Mouse (Mus musculus) limb, embryonic 14.5 days (tissue): ENCODE measurements around the gene Txndc8. TPM values are rescaled to one million over a fixed set of nuclear protein-coding genes. Genes with fewer than 3 reads are reported as not detected.

Experiments
- ATAC-seq: fragments of 200-750 bp; cut with Nextera tagmentation; 2 replicates; pipeline ENCODE4 v1.8.0; 2017; ENCODE audit warnings: low read depth, moderate number of reproducible peaks, moderate TSS enrichment; ENCODE audit not compliant: low FRiP score
- DNase-seq: peaks from one replicate; pipeline ENCODE4 v3.0.0-alpha.2; 2015; ENCODE audit warnings: low spot score
- H3K27ac ChIP-seq: fragments of 300-500 bp; sonication (generic); replicated peaks from 2 replicates; pipeline ENCODE4 v1.5.1; 2014; ENCODE audit warnings: low read depth, mild to moderate bottlenecking, low read length, moderate library complexity, mixed read lengths
- H3K27me3 ChIP-seq: fragments of 300-500 bp; sonication (generic); 2 replicates; pipeline ENCODE4 v1.6.1; 2014; ENCODE audit warnings: low read length, mixed read lengths; ENCODE audit not compliant: control insufficient read depth, insufficient read depth
- H3K36me3 ChIP-seq: fragments of 300-500 bp; sonication (generic); 2 replicates; pipeline ENCODE4 v1.6.1; 2014; ENCODE audit warnings: mild to moderate bottlenecking, low read length, moderate library complexity, mixed read lengths; ENCODE audit not compliant: control insufficient read depth, insufficient read depth
- H3K4me1 ChIP-seq: fragments of 300-500 bp; sonication (generic); 2 replicates; pipeline ENCODE4 v1.6.1; 2014; ENCODE audit warnings: antibody characterized with exemption, low read length, mixed read lengths; ENCODE audit not compliant: control insufficient read depth, insufficient read depth
- H3K4me2 ChIP-seq: fragments of 300-500 bp; sonication (generic); replicated peaks from 2 replicates; pipeline ENCODE4 v1.6.1; 2014; ENCODE audit warnings: low read depth, mild to moderate bottlenecking, low read length, moderate library complexity; ENCODE audit not compliant: severe bottlenecking
- H3K4me3 ChIP-seq: fragments of 300-500 bp; sonication (generic); replicated peaks from 2 replicates; pipeline ENCODE4 v1.5.1; 2014; ENCODE audit warnings: low read length
- H3K9ac ChIP-seq: fragments of 300-500 bp; sonication (generic); 2 replicates; pipeline ENCODE4 v1.6.1; 2014; ENCODE audit warnings: mild to moderate bottlenecking, low read depth, low read length, moderate library complexity; ENCODE audit not compliant: severe bottlenecking
- H3K9me3 ChIP-seq: fragments of 300-500 bp; sonication (generic); 2 replicates; pipeline ENCODE4 v1.6.1; 2016; ENCODE audit warnings: low read length; ENCODE audit not compliant: control insufficient read depth
- POLR2A ChIP-seq: fragments of 200-500 bp; IDR thresholded peaks from 2 replicates; pipeline ENCODE4 v1.8.0; 2012; ENCODE audit warnings: inconsistent platforms, mild to moderate bottlenecking, moderate library complexity, borderline replicate concordance; ENCODE audit not compliant: insufficient read depth, insufficient read length; ENCODE audit errors: extremely low read depth
- WGBS: fragments of 180-500 bp; shearing (Covaris S2); extraction: QIAGEN DNeasy Blood & Tissue Kit; methylation state at CpG from one replicate; pipeline ENCODE4 v1.1.7; 2014; 5-methylcytosine and 5-hydroxymethylcytosine counted together
- polyA plus RNA-seq, 2 experiments: library from polyadenylated mRNA; depleted of rRNA in 1 of 2; stranded (reverse) in 1 of 2; unstranded in 1 of 2; fragments of >200 nt; fragmentation: Nextera tagmentation in 1 of 2; extraction: Ambion mirVana in 1 of 2; gene quantifications; 2 replicates each; pipeline versions ENCODE4 v1.2.1 to v1.2.3; 2012 to 2014

The Txndc8 gene
- polyA plus RNA-seq, 2 experiments = not detected

- H3K36me3 ChIP-seq = peaks cover 15% of the 10 kb centered on the region
- H3K27ac ChIP-seq = peak overlapping the region; percentile 85
- peak overlapping the region; percentile 83 for H3K4me3 ChIP-seq
- peaks cover 23% of the 10 kb centered on the region for H3K4me1 ChIP-seq
- 0 out of 2 replicates have a peak, but pooled peaks cover 9% of the 10 kb centered on the region for H3K9me3 ChIP-seq
- H3K9ac ChIP-seq = peak overlapping the region; percentile 82
- DNase-seq (peak; percentile 80), ATAC-seq (0 out of 2 replicates have a peak, but pooled peaks have one; percentile 1)
- H3K27me3 ChIP-seq = no peaks in the 10 kb centered on the region
- no peak for TF ChIP-seq POLR2A
- peak overlapping the region; percentile 68 for H3K4me2 ChIP-seq
- WGBS = under 1% methylated on average over 25 of the region's 25 CpGs
Observed at GRCm38 (mm10) chr4:57955544-57955958, 53.4 kb downstream of the Txndc8 start.

DNA sequence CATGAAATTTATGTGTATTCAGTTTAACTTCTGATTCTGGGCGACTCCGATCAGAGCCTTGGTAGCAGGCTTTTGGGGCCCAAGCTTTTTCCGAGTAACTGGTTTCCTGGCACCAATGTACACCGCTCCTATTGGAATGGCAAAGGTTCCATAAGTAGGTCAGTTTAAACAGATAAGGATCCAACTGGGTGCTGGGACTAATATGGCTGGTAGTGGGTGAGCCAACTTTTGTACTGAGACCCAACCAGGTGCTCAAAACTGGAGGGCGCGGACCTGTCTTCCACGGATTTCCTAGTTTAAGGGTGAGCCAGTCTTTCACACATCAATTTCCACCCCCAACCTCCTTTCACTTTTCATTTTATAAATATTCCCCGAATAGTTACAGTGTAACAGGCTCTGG is 53.9 kb downstream of the Txndc8 start:
- Histone ChIP-seq H3K4me3 (peak overlapping the region; percentile 83), H3K9me3 (0 out of 2 replicates have a peak, but pooled peaks cover 9% of the 10 kb centered on the region), H3K4me2 (peak overlapping the region; percentile 68), H3K27me3 (no peaks in the 10 kb centered on the region), H3K4me1 (peaks cover 23% of the 10 kb centered on the region), H3K27ac (peak overlapping the region; percentile 85; the same call in 1 of the 2 replicates), H3K9ac (peak overlapping the region; percentile 82), H3K36me3 (peaks cover 21% of the 10 kb centered on the region)
- no peak for ATAC-seq
- TF ChIP-seq POLR2A = no peak
- WGBS = 76% methylated on average over 8 of the region's 8 CpGs
- no peak for DNase-seq

DNA sequence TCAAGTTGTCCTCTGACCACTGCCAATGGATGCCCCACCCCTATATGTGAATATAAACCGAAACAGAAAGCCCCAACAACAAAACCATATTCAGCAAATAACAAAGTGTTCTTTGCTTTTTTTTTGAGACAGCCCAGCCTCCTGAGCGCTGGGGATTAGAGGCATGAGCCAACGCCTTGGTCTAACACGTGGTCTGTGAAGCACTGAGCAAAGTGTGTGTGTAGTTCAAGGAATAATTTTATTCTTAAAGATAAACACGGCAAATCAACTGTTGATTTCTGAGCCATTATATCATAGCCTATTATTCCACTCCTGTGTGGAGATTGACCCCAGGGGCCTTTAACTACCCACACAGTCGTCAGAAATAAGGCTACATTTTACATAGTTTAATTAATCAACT is 54.3 kb downstream of the Txndc8 start:
- peak overlapping the region; percentile 83 for H3K4me3 ChIP-seq
- H3K27me3 ChIP-seq = no peaks in the 10 kb centered on the region
- H3K9me3 ChIP-seq = 0 out of 2 replicates have a peak, but pooled peaks cover 9% of the 10 kb centered on the region
- WGBS = 75% methylated on average over 6 of the region's 6 CpGs
- TF ChIP-seq POLR2A = no peak
- peak overlapping the region; percentile 85; the same call in 1 of the 2 replicates for H3K27ac ChIP-seq
- ATAC-seq (no peak), DNase-seq (no peak)
- peaks cover 25% of the 10 kb centered on the region for H3K36me3 ChIP-seq
- peaks cover 23% of the 10 kb centered on the region for H3K4me1 ChIP-seq
- H3K9ac ChIP-seq = no peak overlapping the region
- peak overlapping the region; percentile 68 for H3K4me2 ChIP-seq

DNA sequence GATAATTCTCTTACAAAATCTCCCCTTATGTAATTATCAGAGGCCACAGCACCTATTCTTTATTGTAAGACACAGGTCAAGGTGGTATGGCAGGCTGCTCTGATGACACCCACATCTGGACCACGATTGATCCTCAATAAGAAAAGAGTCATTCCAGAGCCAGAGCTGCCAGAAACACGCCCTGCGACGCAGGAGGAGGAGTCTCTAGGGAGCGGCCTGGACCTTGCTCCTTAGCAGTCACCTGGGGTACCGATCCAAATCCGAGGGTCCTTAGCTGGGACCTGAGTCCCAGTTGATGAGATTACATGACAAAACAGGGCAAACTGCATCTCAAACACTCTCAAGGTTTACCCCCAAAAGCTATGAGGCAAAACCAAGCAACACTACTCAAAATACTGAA is 55.1 kb downstream of the Txndc8 start:
- TF ChIP-seq POLR2A = no peak
- DNase-seq = no peak
- 92% methylated on average over 7 of the region's 7 CpGs for WGBS

DNA sequence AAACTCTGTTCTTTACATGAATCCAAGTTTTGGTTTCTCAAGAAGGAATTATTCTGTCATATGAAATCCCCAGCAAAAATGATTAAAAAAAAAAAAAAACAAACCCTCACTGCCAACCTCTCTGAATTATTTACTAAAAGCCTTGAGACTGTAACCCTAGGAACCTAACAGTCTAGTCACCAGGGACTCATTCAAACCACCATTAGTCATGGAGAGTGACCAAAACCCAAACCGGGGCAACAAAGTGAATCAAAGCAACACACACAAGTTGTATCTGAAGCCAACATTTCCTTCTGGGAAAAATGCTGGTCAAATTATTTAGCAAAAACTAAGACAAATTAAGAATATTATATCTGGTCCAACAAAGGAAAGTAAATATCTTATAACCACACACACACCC is 56.0 kb downstream of the Txndc8 start:
- WGBS = 86% methylated on average over 1 of the region's 1 CpGs
- H3K36me3 ChIP-seq = peaks cover 42% of the 10 kb centered on the region

More for the DNA sequence above, 55.1 kb downstream of the Txndc8 start:
- Histone ChIP-seq H3K27ac (no peak overlapping the region), H3K36me3 (peaks cover 33% of the 10 kb centered on the region), H3K4me1 (peaks cover 23% of the 10 kb centered on the region), H3K4me3 (no peak overlapping the region), H3K4me2 (no peak overlapping the region), H3K27me3 (no peaks in the 10 kb centered on the region), H3K9me3 (0 out of 2 replicates have a peak, but pooled peaks cover 9% of the 10 kb centered on the region), H3K9ac (no peak overlapping the region)
- ATAC-seq = no peak

More for the DNA sequence above, 56.0 kb downstream of the Txndc8 start:
- TF ChIP-seq POLR2A = no peak
- ATAC-seq (no peak), DNase-seq (no peak)
- Histone ChIP-seq H3K9me3 (0 out of 2 replicates have a peak, but pooled peaks cover 9% of the 10 kb centered on the region), H3K27me3 (no peaks in the 10 kb centered on the region), H3K4me2 (no peak overlapping the region), H3K4me3 (no peak overlapping the region), H3K9ac (no peak overlapping the region), H3K27ac (no peak overlapping the region), H3K4me1 (peaks cover 23% of the 10 kb centered on the region)
